Mouse (Mus musculus) testis, postnatal 10 days (tissue): ENCODE measurements around the gene Plscr1.

Experiments used
- DNase-seq: peaks from one replicate; pipeline ENCODE4 v3.0.0; 2021; ENCODE audit warnings: low spot score

The Plscr1 gene

GRCm38 (mm10) chr9:92249447-92249852, at the start of gene Plscr1:
TSS of gene Plscr1 (plus strand) at chr9:92249750.
- no peak for DNase-seq

GRCm38 (mm10) chr9:92204397-92204796, 45.2 kb upstream of the Plscr1 start:
- DNase-seq, result no peak

- DNase-seq, result peak; percentile 68
Measured at GRCm38 (mm10) chr9:92207307-92207706, 42.2 kb upstream of the Plscr1 start.

GRCm38 (mm10) chr9:92207757-92208156, 41.8 kb upstream of the Plscr1 start:
- no peak for DNase-seq

GRCm38 (mm10) chr9:92209850-92210249, 39.7 kb upstream of the Plscr1 start:
- DNase-seq, result no peak

GRCm38 (mm10) chr9:92210386-92210967, 39.1 kb upstream of the Plscr1 start:
- no peak for DNase-seq

DNA sequence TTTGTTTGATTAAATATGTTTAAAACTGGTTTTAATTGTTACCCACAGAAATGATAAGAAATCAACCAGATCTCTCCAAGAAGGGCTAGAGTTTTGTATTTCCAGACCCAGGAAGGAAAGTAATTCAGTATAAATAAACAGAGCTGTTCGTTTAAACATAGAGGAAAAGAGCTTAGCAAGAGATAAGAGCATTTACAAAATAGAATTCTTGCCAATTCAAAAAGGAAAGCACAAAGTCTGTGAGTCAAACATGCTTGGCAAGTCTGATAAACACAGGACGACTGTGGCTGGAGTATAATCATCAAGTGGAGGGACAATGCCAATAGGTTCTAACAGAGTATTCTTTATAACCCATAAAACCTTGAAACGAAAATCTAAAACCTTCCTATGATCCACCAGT, 38.5 kb upstream of the Plscr1 start:
- DNase-seq, result no peak

DNA sequence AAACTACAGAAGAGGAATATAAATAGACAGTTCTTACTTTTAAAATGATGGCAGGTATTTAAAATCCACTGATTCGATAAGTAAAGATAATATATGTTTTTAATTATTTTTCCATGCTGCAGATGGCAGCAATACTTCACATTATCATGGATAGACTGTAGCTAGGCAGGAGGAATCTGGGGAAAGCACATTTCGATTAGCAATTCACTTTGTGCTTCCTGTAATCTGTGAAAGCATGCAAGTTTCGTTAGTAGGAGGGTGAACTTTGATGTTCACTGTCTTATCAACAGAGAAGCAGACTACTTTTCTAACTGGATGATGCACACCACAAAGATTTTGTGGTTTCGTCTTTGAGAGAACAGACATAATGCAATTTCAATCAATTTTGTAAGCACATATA, 32.1 kb upstream of the Plscr1 start:
- DNase-seq, result no peak

GRCm38 (mm10) chr9:92217896-92218295, 31.7 kb upstream of the Plscr1 start:
- DNase-seq, result no peak

GRCm38 (mm10) chr9:92220151-92220550, 29.4 kb upstream of the Plscr1 start:
- DNase-seq, result no peak

- no peak for DNase-seq
Measured at GRCm38 (mm10) chr9:92221480-92221879, 28.1 kb upstream of the Plscr1 start.

DNA sequence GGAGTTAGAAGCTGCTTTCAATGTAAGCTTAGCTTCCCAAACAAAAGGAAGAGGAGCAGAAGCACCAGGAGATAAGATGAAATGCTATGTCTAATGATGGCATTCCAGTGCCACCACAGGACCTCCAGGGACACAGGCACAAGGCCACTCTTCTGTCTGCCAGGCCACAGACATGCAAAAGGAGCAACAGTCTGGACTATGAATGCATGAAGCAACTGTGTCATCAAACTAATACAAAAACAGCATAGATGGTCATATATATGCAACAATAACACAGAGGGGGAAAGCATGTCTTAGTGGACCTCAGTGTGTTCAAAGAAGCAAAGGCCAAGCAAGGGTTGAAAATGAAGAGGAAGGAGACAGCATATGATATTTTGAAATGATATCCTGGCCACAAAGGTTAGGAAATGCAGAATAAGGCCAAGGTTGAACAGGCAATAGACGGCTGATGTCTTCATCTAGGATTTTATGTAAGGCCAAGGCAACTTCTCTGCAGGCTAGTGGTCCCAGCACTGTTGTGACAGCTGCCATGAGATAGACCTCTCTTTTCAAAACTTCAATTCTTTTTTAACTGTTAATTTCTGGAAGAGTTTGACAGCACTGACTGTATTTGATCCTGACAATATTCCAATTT, 24.8 kb upstream of the Plscr1 start:
- no peak for DNase-seq

DNA sequence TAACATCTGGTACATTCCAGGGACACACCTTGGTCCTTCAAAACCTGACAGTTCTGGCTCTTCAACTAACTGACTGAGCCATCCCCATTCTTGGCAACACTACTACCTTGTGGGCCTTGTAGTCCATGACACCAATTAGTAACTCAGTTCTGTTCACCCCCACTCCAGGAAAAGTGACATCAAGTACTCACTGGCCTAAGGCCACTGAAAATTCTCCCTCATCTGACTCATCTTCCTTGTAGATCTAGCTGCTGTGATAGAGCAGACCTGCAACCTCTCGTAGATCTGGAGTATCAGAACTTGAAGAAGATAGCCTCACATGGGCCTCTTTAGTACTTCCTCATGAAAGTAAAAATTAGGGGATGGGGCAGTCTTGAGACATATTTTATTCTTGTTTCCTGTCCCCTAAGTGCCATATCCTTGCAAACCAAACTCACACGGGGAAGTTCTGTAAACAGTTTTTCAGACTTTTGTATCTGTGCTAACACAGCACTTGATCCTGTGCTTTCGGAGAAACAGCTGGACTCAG, 23.4 kb upstream of the Plscr1 start:
- DNase-seq, result no peak

DNA sequence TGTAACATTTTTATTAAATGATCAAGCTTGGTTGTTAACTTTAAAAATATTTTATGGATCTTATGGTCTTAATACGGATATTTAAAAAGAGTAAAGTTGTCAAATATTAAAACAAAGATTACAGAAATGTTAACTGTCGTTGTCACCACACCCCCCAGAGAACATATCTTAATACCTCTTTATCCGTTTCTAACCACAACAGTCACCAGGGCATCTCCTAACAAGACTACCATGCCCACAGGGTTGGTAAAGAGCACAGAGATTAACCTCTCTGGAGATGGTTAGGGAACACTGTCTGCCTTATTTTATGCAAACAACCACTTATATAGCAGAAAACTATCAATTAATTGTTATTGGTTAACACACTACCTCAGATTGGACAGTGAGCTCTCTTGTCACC, 22.8 kb upstream of the Plscr1 start:
- no peak for DNase-seq

- no peak for DNase-seq
Measured at GRCm38 (mm10) chr9:92228867-92229832, 20.4 kb upstream of the Plscr1 start.

DNA sequence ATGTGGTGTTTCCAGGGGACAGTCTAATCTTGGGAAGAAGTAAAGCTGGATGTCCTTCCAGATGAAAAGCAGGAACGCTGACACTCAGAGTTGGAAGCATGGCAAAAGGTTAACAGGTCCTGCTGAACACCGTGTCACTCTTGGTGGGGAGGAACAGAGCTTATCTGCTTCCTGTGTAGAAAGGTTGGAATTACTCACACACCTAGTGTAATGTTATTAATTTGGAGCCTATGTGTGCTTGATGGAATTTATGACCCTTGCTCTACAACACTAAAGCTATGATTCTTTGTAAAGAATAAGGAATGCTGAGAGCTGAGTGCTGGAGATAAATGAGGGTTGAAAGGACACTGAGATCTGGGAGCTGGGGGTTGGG, 19.7 kb upstream of the Plscr1 start:
- no peak for DNase-seq

DNA sequence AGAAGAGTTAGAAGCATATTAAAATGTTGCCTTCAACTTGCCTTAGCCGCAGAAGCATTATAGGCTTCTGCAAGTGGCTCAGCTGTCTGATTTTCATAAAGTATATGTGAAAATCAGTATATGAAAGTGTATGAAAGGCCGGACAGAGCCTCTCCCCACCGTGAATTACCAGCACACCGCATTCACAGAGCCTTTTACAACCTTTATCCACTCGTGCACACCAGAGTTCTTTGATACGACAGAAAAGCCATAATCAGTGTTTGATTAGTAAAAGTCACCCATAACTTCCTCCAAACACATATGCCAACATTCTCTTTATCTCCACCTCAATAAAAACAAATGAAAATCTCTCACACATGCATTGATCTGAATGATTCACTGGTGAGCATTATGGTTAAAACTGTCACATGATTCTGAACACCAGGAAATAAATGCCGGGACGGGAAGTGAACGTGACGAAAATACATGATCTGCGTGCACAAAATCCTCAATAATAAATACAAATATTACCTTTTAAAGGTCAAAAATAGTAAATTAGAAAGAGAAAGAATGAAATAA, 14.6 kb upstream of the Plscr1 start:
- no peak for DNase-seq

- no peak for DNase-seq
Measured at GRCm38 (mm10) chr9:92248773-92249446, 640 bp upstream of the Plscr1 start.

DNA sequence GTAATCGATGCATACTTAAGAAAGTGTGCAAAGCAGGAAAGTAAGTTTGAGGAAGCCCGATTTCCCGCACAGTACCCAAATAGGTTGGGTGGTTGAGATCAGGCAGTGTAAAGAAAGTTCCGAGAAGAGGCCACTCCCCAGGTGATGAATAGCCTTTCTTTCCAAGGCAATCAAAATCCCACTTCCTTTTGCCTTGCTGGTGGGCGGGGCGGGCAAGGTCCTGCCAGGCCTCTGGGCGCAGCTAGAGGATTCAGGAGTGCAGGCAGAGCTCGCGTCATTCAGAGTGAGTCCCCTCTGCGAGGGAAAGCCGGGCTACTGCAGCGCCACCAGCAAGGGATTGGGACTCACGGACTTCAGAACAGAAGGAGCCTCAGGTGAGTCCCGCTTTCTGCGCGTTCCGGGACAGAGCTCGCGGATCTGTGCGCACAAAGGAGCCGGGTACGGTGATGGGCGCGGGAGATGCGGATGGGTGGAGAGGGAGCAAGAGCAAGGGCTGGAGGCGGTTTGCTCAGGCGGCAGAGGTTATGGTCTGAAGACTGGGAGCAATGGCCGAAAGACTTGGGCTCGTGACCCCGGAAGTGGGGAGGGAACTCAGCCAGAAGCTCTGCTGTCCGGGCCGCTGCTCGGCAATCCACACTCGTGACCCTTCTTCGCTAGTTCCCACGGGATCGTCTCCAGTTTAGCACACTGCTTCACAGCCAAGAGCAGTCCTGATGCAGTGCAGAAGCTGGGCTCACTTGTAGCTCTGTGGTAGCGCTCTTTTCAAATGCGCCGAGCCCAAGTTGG, 630 bp downstream of the Plscr1 start:
- DNase-seq, result peak; percentile 77

DNA sequence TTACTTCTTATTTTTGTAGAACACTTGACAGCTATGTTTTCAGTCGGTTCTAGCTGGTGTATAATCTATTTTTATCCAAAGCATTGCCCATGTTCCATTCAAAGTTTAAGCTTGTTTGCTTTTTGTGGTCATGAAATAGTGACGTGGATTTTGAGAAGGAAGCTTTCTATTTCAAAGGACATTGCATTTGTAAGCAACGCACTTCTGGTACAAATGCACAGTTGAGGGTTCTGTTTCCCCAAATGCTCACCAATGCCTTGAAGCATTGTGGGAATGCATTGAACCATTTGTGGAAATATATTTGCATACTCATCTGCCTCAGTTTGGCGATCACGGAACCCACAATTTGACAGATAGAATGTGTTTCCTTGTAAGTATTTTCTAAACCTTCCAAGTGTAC, 3.2 kb downstream of the Plscr1 start:
- DNase-seq, result no peak
